Mouse (Mus musculus): ENCODE results near the gene Tbc1d2. TPM values are rescaled to one million over a fixed set of nuclear protein-coding genes. Genes with fewer than 3 reads are reported as not detected.
"Not testable (repeated sequence)": the region's sequence is repeated elsewhere in the genome, so short reads cannot be mapped to it uniquely, and the experiment has no call there.

The Tbc1d2 gene
- total and polyA plus RNA-seq, 2 experiments from 2014 or later = 0.67 to 1.5 TPM

- ATAC-seq = no peak
- Histone ChIP-seq H3K4me3 (ENCODE audit: low read depth, low read length) (no peak overlapping the region), H3K4me2 (ENCODE audit: low read depth) (no peak overlapping the region), H3K36me3 (ENCODE audit: insufficient read depth) (peaks cover 6% of the 10 kb centered on the region; the same call in 1 of the 2 replicates), H3K9ac (no peak overlapping the region), H3K27me3 (ENCODE audit: insufficient read depth, low read length) (no peaks in the 10 kb centered on the region), H3K4me1 (ENCODE audit: insufficient read depth) (no peaks in the 10 kb centered on the region), H3K27ac (ENCODE audit: low read depth, low read length) (no peak overlapping the region), H3K9me3 (ENCODE audit: low read length) (no peaks in the 10 kb centered on the region; the same call in 1 of the 2 replicates)
- DNase-seq = no peak
- TF ChIP-seq CTCF (IDR thresholded peaks at IDR 0.05; ENCODE audit: low read depth) = no peak
- WGBS = 65% methylated on average over 1 of the region's 1 CpGs
Measured at GRCm38 (mm10) chr4:46578228-46578627, 71.8 kb downstream of the Tbc1d2 start.

GRCm38 (mm10) chr4:46575509-46576284, 74.3 kb downstream of the Tbc1d2 start:
- not testable (repeated sequence) for H3K4me1 ChIP-seq (ENCODE audit: insufficient read depth); H3K4me3 ChIP-seq (ENCODE audit: low read depth, low read length); H3K9ac ChIP-seq; ATAC-seq; DNase-seq; H3K9me3 ChIP-seq (ENCODE audit: low read length); H3K4me2 ChIP-seq (ENCODE audit: low read depth); H3K36me3 ChIP-seq (ENCODE audit: insufficient read depth); H3K27me3 ChIP-seq (ENCODE audit: insufficient read depth, low read length); H3K27ac ChIP-seq (ENCODE audit: low read depth, low read length)
- 91% methylated on average over 6 of the region's 10 CpGs for WGBS

- no peak for TF ChIP-seq CTCF (IDR thresholded peaks at IDR 0.05; ENCODE audit: low read depth)
- Histone ChIP-seq H3K4me1 (ENCODE audit: insufficient read depth) (no peaks in the 10 kb centered on the region), H3K9me3 (ENCODE audit: low read length) (0 out of 2 replicates have a peak, but pooled peaks cover 3% of the 10 kb centered on the region), H3K4me3 (ENCODE audit: low read depth, low read length) (no peak overlapping the region), H3K36me3 (ENCODE audit: insufficient read depth) (peaks cover 6% of the 10 kb centered on the region; the same call in 1 of the 2 replicates), H3K4me2 (ENCODE audit: low read depth) (no peak overlapping the region), H3K27me3 (ENCODE audit: insufficient read depth, low read length) (no peaks in the 10 kb centered on the region), H3K27ac (ENCODE audit: low read depth, low read length) (no peak overlapping the region), H3K9ac (no peak overlapping the region)
- ATAC-seq (no peak), DNase-seq (no peak)
- 90% methylated on average over 10 of the region's 12 CpGs for whole genome bisulfite sequencing
Measured at GRCm38 (mm10) chr4:46574841-46575240, 75.2 kb downstream of the Tbc1d2 start.

GRCm38 (mm10) chr4:46574024-46574753, 75.8 kb downstream of the Tbc1d2 start:
- Histone ChIP-seq H3K27ac (ENCODE audit: low read depth, low read length) (no peak overlapping the region), H3K36me3 (ENCODE audit: insufficient read depth) (peaks cover 6% of the 10 kb centered on the region; the same call in 1 of the 2 replicates), H3K4me1 (ENCODE audit: insufficient read depth) (no peaks in the 10 kb centered on the region), H3K9ac (no peak overlapping the region), H3K9me3 (ENCODE audit: low read length) (0 out of 2 replicates have a peak, but pooled peaks cover 3% of the 10 kb centered on the region), H3K27me3 (ENCODE audit: insufficient read depth, low read length) (no peaks in the 10 kb centered on the region), H3K4me2 (ENCODE audit: low read depth) (no peak overlapping the region), H3K4me3 (ENCODE audit: low read depth, low read length) (no peak overlapping the region)
- WGBS = 70% methylated on average over 9 of the region's 9 CpGs
- DNase-seq (no peak), ATAC-seq (no peak)
- TF ChIP-seq CTCF (IDR thresholded peaks at IDR 0.05; ENCODE audit: low read depth) = no peak

- DNase-seq = no peak
- Histone ChIP-seq H3K9ac (no peak overlapping the region), H3K36me3 (ENCODE audit: insufficient read depth) (peaks cover 6% of the 10 kb centered on the region; the same call in 1 of the 2 replicates), H3K4me3 (ENCODE audit: low read depth, low read length) (no peak overlapping the region), H3K27ac (ENCODE audit: low read depth, low read length) (no peak overlapping the region), H3K27me3 (ENCODE audit: insufficient read depth, low read length) (no peaks in the 10 kb centered on the region), H3K4me2 (ENCODE audit: low read depth) (no peak overlapping the region), H3K9me3 (ENCODE audit: low read length) (0 out of 2 replicates have a peak, but pooled peaks cover 3% of the 10 kb centered on the region), H3K4me1 (ENCODE audit: insufficient read depth) (no peaks in the 10 kb centered on the region)
- 85% methylated on average over 4 of the region's 4 CpGs for WGBS
- no peak for ATAC-seq
- TF ChIP-seq CTCF (IDR thresholded peaks at IDR 0.05; ENCODE audit: low read depth) = no peak
Measured at GRCm38 (mm10) chr4:46572616-46573015, 77.4 kb downstream of the Tbc1d2 start.

GRCm38 (mm10) chr4:46571744-46572143, 78.3 kb downstream of the Tbc1d2 start:
- peaks cover 6% of the 10 kb centered on the region; the same call in 1 of the 2 replicates for H3K36me3 ChIP-seq (ENCODE audit: insufficient read depth)
- WGBS = 86% methylated on average over 9 of the region's 9 CpGs

GRCm38 (mm10) chr4:46569671-46570070, 80.3 kb downstream of the Tbc1d2 start:
- 24% methylated on average over 5 of the region's 5 CpGs for WGBS
- peak; percentile 75 for ATAC-seq

More at GRCm38 (mm10) chr4:46571744-46572143, 78.3 kb downstream of the Tbc1d2 start:
- no peak overlapping the region for H3K9ac ChIP-seq
- H3K4me3 ChIP-seq (ENCODE audit: low read depth, low read length) = no peak overlapping the region
- H3K27ac ChIP-seq (ENCODE audit: low read depth, low read length) = no peak overlapping the region
- no peak for TF ChIP-seq CTCF (IDR thresholded peaks at IDR 0.05; ENCODE audit: low read depth)
- H3K27me3 ChIP-seq (ENCODE audit: insufficient read depth, low read length) = no peaks in the 10 kb centered on the region
- DNase-seq = no peak
- H3K4me2 ChIP-seq (ENCODE audit: low read depth) = no peak overlapping the region
- 0 out of 2 replicates have a peak, but pooled peaks cover 3% of the 10 kb centered on the region for H3K9me3 ChIP-seq (ENCODE audit: low read length)
- no peaks in the 10 kb centered on the region for H3K4me1 ChIP-seq (ENCODE audit: insufficient read depth)
- ATAC-seq = no peak

More at GRCm38 (mm10) chr4:46569671-46570070, 80.3 kb downstream of the Tbc1d2 start:
- H3K4me1 ChIP-seq (ENCODE audit: insufficient read depth) = no peaks in the 10 kb centered on the region
- no peak overlapping the region for H3K4me2 ChIP-seq (ENCODE audit: low read depth)
- peak; percentile 69 for DNase-seq
- 0 out of 2 replicates have a peak, but pooled peaks cover 3% of the 10 kb centered on the region for H3K9me3 ChIP-seq (ENCODE audit: low read length)
- no peak for TF ChIP-seq CTCF (IDR thresholded peaks at IDR 0.05; ENCODE audit: low read depth)
- H3K9ac ChIP-seq = no peak overlapping the region
- H3K36me3 ChIP-seq (ENCODE audit: insufficient read depth) = peaks cover 6% of the 10 kb centered on the region; the same call in 1 of the 2 replicates
- H3K27ac ChIP-seq (ENCODE audit: low read depth, low read length) = no peak overlapping the region
- no peaks in the 10 kb centered on the region for H3K27me3 ChIP-seq (ENCODE audit: insufficient read depth, low read length)
- no peak overlapping the region for H3K4me3 ChIP-seq (ENCODE audit: low read depth, low read length)

Measured in forebrain, postnatal 0 days (tissue).